Mouse (Mus musculus) kidney, adult 2 months (tissue): ENCODE results near the gene Rbbp8nl.

Experiments used
- CTCF ChIP-seq: fragments of 200-500 bp; conservative IDR thresholded peaks from 2 replicates; pipeline ENCODE4 v1.5.1; 2011; ENCODE audit warnings: low read depth, mild to moderate bottlenecking, control low read depth, low read length, moderate library complexity, mixed read lengths; ENCODE audit not compliant: insufficient read depth, insufficient read length
- POLR2A ChIP-seq: fragments of 200-500 bp; IDR thresholded peaks from one replicate; pipeline ENCODE4 v1.6.1; 2011; ENCODE audit warnings: low read depth, low read length, control low read depth

- TF ChIP-seq CTCF = no peak
- TF ChIP-seq POLR2A = no peak
Measured at GRCm38 (mm10) chr2:180234980-180235379, 54.7 kb downstream of the Rbbp8nl start.
